Mouse (Mus musculus) heart, embryonic 13.5 days (tissue): ENCODE results near the gene Ints13. TPM values are rescaled to one million over a fixed set of nuclear protein-coding genes. Genes with fewer than 3 reads are reported as not detected.
A peak's percentile ranks its signal among the peaks of the same experiment; 100 is the strongest.

Experiments
- ATAC-seq: fragments of 200-750 bp; cut with Nextera tagmentation; 2 replicates; pipeline ENCODE4 v1.8.0; 2017; ENCODE audit warnings: moderate TSS enrichment; ENCODE audit not compliant: insufficient number of reproducible peaks, low FRiP score, low TSS enrichment; ENCODE audit errors: extremely low read depth
- H3K27ac ChIP-seq: fragments of 300-500 bp; sonication (generic); replicated peaks from 2 replicates; pipeline ENCODE4 v1.5.1; 2015; ENCODE audit warnings: moderate library complexity, mild to moderate bottlenecking, inconsistent platforms
- H3K27me3 ChIP-seq: fragments of 300-500 bp; sonication (generic); replicated peaks from 2 replicates; pipeline ENCODE4 v1.6.1; 2015; ENCODE audit warnings: mild to moderate bottlenecking, inconsistent platforms
- H3K36me3 ChIP-seq: fragments of 300-500 bp; sonication (generic); 2 replicates; pipeline ENCODE4 v1.6.1; 2015; ENCODE audit warnings: mild to moderate bottlenecking, inconsistent platforms
- H3K4me1 ChIP-seq: fragments of 300-500 bp; sonication (generic); 2 replicates; pipeline ENCODE4 v1.6.1; 2015; ENCODE audit warnings: inconsistent platforms
- H3K4me2 ChIP-seq: fragments of 300-500 bp; sonication (generic); 2 replicates; pipeline ENCODE4 v1.6.1; 2015; ENCODE audit warnings: inconsistent platforms, mild to moderate bottlenecking, moderate library complexity
- H3K4me3 ChIP-seq: fragments of 300-500 bp; sonication (generic); 2 replicates; pipeline ENCODE4 v1.5.1; 2015; ENCODE audit warnings: moderate library complexity, mild to moderate bottlenecking, inconsistent platforms
- H3K9ac ChIP-seq: fragments of 300-500 bp; sonication (generic); 2 replicates; pipeline ENCODE4 v1.6.1; 2015; ENCODE audit warnings: inconsistent platforms, mild to moderate bottlenecking, moderate library complexity
- H3K9me3 ChIP-seq: fragments of 300-500 bp; sonication (generic); 2 replicates; pipeline ENCODE4 v1.6.1; 2016; ENCODE audit warnings: inconsistent platforms
- WGBS: fragments of 180-500 bp; shearing (Covaris S2); methylation state at CpG from one replicate; pipeline ENCODE4 v1.1.7; 2015; ENCODE audit warnings: mixed read lengths; 5-methylcytosine and 5-hydroxymethylcytosine counted together
- polyA plus RNA-seq: library from polyadenylated mRNA; unstranded; fragments of >200 nt; fragmentation: Nextera tagmentation; extraction: Ambion mirVana; gene quantifications from 2 replicates; pipeline ENCODE4 v1.2.1, GENCODE M21; 2015

The Ints13 gene
- polyA plus RNA-seq, 1 experiment from 2014 or later = 43.4 TPM

DNA sequence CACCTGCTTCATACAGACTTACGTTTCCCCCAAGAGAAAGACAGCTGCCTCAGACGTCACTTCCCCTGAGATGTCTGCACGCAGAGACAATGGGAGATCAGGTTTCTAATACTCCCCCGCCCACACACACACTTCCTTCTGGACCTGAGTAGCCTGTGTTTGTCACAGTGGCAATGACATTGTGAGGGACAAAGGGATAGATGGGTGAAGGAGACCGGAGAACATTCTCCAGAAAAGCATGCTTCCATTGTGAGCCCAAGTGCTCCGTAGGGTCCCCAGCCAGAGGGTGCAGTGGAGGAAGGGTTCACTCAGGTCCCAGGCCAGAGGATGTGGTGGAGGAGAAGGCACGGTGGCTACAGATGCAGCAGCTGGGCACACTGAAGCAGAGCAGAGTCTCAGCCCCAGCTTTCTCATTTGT, 63.1 kb downstream of the Ints13 start:
- Histone ChIP-seq H3K27ac (peak overlapping the region; percentile 53; the same call in 1 of the 2 replicates), H3K4me1 (peaks cover 37% of the 10 kb centered on the region), H3K4me3 (no peak overlapping the region), H3K4me2 (no peak overlapping the region), H3K36me3 (no peaks in the 10 kb centered on the region), H3K9me3 (no peaks in the 10 kb centered on the region), H3K9ac (peak overlapping the region; percentile 24; the same call in 1 of the 2 replicates), H3K27me3 (no peaks in the 10 kb centered on the region)
- 0 out of 2 replicates have a peak, but pooled peaks have one; percentile 45 for ATAC-seq
- WGBS = 35% methylated on average over 7 of the region's 7 CpGs

DNA sequence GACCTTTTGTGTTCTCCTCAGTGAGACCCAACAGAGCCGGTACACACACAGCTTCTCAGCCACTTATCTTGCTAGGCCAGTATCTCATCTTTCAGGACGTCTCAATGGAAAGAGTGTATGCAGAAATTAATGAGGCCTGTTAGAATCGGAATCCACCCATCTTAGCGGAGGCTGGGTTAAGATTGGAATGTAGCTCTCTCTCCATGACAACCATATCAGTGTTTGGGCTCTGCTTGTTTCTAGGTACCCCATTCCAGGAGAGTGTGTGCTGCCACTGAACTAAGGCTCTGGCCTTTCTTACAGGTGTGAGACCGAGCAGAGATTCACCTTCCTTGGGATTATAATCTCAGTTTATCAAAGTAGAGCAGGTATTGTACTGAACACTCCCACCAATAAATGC, 63.7 kb downstream of the Ints13 start:
- 16% methylated on average over 5 of the region's 5 CpGs for WGBS
- no peak for ATAC-seq
- no peaks in the 10 kb centered on the region for H3K36me3 ChIP-seq
- H3K4me3 ChIP-seq = no peak overlapping the region
- peak overlapping the region; percentile 53; the same call in 1 of the 2 replicates for H3K27ac ChIP-seq
- no peak overlapping the region for H3K9ac ChIP-seq
- no peaks in the 10 kb centered on the region for H3K9me3 ChIP-seq
- H3K4me2 ChIP-seq = no peak overlapping the region
- H3K27me3 ChIP-seq = no peaks in the 10 kb centered on the region
- peaks cover 37% of the 10 kb centered on the region for H3K4me1 ChIP-seq

DNA sequence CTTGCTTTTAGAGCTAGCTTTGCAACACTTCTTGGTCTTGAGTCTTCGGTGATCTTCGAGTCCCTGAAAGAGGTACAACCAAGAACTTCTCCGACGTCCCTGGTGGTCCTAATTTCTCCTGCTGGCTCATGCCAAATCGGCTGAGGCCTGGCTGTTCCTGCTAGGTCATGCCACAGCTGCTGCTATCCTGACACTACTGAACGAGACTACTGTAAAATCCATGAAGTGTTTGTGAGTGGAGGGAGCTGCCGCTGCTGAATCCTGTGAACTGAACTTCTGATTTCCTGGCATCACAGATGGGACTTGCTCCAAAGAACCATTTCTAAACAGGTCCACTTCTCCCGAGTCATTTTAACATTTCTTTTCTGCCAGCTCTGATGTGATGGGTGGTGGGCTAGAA, 64.3 kb downstream of the Ints13 start:
- Histone ChIP-seq H3K4me2 (no peak overlapping the region), H3K36me3 (no peaks in the 10 kb centered on the region), H3K27me3 (no peaks in the 10 kb centered on the region), H3K27ac (peak overlapping the region; percentile 53), H3K9me3 (no peaks in the 10 kb centered on the region), H3K9ac (no peak overlapping the region), H3K4me3 (no peak overlapping the region), H3K4me1 (peaks cover 37% of the 10 kb centered on the region)
- WGBS = 60% methylated on average over 8 of the region's 8 CpGs
- ATAC-seq = no peak

DNA sequence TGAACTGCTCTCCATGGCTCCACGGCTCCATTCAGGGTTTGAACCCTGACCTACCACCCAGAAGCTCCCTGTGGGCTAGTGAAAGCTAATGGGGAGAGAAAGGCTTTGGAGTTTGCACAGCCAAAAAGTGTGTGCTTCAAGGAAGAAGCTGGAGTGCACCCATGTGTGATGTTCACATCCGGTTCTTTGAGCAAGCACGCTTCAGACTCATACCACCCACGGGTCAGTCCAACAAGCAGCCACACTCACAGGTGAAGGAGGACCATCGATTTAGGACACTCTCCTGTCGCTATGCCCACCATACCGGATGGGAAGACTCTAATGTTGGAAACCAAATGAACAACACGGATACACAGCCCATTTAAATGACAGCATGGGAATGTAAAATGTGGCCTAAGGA, 66.1 kb downstream of the Ints13 start:
- Histone ChIP-seq H3K4me3 (no peak overlapping the region), H3K9ac (no peak overlapping the region), H3K9me3 (no peaks in the 10 kb centered on the region), H3K4me2 (no peak overlapping the region), H3K27me3 (no peaks in the 10 kb centered on the region), H3K27ac (no peak overlapping the region), H3K4me1 (peaks cover 37% of the 10 kb centered on the region), H3K36me3 (no peaks in the 10 kb centered on the region)
- WGBS = 85% methylated on average over 8 of the region's 8 CpGs
- no peak for ATAC-seq

DNA sequence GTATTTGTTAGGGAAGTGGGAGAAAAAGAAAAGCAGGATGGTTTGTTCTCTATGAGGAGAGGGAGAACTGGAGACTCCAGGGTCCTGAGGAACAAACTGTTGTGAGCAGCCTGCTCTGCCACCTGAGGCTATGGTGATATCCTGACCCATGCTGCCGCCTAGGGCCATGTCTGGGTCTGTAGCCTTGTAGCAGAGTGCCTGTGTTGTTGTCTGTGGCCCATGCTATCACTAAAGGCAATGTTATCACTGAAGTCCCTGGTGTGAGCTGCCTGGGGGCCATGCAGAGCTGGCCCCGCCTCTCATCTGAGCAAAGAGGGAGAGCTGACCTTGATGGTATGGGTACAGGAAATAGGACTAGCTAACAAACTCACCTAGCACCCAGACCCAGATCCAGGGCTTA, 67.7 kb downstream of the Ints13 start:
- H3K9me3 ChIP-seq = no peaks in the 10 kb centered on the region
- no peak for ATAC-seq
- peaks cover 35% of the 10 kb centered on the region for H3K4me1 ChIP-seq
- H3K27me3 ChIP-seq = no peaks in the 10 kb centered on the region
- no peaks in the 10 kb centered on the region for H3K36me3 ChIP-seq
- no peak overlapping the region for H3K4me2 ChIP-seq
- 54% methylated on average over 2 of the region's 2 CpGs for WGBS
- H3K9ac ChIP-seq = no peak overlapping the region
- H3K4me3 ChIP-seq = no peak overlapping the region
- H3K27ac ChIP-seq = no peak overlapping the region

DNA sequence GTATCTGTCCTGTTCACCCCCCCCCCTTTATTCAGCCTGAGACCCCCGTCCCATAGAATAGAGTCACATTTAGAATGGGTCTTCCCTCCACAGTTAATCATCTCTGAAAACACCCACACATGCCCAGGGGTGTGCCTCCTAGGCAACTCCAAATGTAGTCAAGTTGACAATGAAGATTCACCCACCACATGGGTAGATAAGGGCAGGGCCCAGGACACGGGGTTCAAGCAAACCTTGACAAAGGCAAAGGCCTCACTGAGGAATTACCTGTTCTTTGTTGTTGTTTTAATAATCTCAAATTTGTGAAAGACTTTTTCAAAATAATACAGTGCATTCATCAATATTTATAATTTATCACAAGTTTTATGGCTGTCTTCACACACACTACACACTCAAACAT, 73.2 kb downstream of the Ints13 start:
- Histone ChIP-seq H3K36me3 (no peaks in the 10 kb centered on the region), H3K9me3 (no peaks in the 10 kb centered on the region), H3K9ac (no peak overlapping the region), H3K4me1 (peaks cover 28% of the 10 kb centered on the region), H3K4me3 (no peak overlapping the region), H3K27ac (no peak overlapping the region), H3K4me2 (no peak overlapping the region), H3K27me3 (no peaks in the 10 kb centered on the region; the same call in 1 of the 2 replicates)
- no peak for ATAC-seq
- WGBS = 67% methylated on average over 2 of the region's 2 CpGs

DNA sequence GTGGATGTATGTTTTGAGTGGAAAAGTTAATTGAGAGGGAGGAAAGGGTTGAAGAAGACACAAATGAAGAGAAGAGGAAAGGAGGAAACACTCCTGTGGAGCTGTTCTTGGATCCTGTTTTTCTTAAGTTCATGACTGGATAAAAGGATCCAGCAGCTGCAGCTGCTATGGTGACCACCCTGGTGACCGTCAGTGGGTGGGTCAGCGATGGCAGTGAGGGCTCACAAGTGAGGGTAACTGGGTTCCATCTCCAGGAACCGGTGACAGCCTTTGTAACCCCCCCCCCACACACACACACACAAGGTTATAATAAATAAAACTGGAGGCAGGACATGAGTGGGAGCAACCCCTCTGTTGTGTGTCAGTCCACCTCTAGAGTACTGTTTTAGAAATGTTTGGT, 74.8 kb downstream of the Ints13 start:
- Histone ChIP-seq H3K27ac (peak overlapping the region; percentile 94), H3K4me2 (peak overlapping the region; percentile 94), H3K4me3 (peak overlapping the region; percentile 81), H3K9ac (peak overlapping the region; percentile 91), H3K36me3 (no peaks in the 10 kb centered on the region), H3K9me3 (no peaks in the 10 kb centered on the region), H3K4me1 (peaks cover 41% of the 10 kb centered on the region), H3K27me3 (no peaks in the 10 kb centered on the region; the same call in 1 of the 2 replicates)
- ATAC-seq = no peak
- 38% methylated on average over 3 of the region's 3 CpGs for WGBS

DNA sequence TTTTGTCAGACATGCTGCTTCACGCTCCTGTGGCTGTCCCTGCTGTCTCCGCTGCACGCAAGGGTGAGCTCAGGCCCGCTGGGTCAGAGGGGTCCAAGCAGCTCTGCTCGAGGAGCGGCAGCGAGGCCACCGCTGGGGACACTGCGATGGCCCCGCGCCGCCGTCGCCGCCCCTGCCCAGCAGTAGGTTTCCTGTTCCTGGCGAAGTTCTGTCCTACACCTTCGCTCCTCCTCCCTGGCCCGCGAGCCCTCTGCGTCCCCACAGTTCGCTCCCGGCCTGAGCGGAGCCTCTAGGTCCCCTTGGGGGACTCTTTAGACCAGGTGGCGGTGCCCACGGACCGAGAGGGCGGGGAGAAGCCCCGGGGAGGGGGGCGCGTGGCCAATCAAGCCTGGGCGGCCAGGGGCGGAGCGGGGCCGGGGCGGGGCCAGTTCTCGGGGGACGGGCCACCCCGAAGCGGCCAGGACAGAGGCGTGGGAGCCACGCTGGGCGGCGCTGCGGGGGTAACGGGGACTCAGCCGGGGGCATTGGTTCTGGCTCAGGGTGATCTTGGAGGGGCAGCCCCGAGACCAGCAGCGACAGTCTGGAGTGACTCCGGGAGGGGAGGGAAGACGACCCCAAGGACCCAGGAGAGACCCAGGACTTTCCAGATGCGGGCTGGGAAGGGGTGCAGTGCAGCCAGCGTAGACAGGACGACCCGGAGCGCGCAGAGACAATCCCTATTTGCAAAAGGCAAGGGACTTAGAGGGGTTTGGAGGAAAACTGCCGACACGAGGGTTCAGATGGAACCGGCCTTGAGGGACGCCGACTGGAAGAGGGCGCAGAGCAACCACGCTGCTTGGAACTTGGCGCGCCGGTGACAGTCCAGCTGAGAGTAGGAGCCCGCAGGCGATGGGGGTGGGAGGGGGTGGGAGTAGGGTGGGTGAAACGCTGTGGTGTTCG, 75.5 kb downstream of the Ints13 start, which contains the start of gene Itpr2:
Gene Itpr2, minus strand, starts transcription at position 358 of the 939 bp plus-strand sequence.
- peaks cover 47% of the 10 kb centered on the region for H3K4me1 ChIP-seq
- H3K27me3 ChIP-seq = no peaks in the 10 kb centered on the region; the same call in 1 of the 2 replicates
- no peaks in the 10 kb centered on the region for H3K9me3 ChIP-seq
- peak within 1 kb of the TSS; percentile 81 for H3K4me3 ChIP-seq
- peak within 1 kb of the TSS; percentile 91 for H3K9ac ChIP-seq
- peak within 1 kb of the TSS; percentile 94 for H3K27ac ChIP-seq
- no peaks in the 10 kb centered on the region for H3K36me3 ChIP-seq
- H3K4me2 ChIP-seq = peak within 1 kb of the TSS; percentile 94
- ATAC-seq = peak; percentile 92
- 1% methylated on average over 70 of the region's 70 CpGs for WGBS

DNA sequence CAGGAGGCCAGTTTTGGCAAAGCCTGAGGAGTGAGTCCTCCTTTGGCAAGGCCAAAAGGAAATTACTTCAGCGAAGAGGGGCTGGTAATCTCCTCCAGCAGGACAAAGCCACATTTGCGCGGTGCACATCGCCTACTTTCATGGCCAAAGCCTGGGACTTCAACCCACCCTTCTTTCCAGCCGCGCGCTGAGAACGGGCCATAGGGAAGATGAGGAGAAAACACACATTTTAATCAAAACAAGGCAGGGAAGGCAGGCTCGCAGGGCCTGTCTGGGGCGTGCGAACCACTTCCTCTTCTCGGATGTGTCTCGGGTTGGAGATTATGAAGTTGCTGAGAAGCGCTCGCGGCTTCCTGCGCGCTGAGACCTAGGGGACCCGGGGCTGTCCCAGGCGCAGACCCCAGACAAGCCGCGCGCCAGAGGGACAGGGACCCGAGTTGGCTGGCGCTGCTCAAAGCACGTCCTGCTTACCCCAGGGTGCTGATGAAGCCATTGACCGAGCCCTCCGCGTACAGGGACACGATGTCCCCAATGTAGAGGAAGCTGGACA, 76.2 kb downstream of the Ints13 start:
- Histone ChIP-seq H3K27ac (peak overlapping the region; percentile 94), H3K27me3 (no peaks in the 10 kb centered on the region; the same call in 1 of the 2 replicates), H3K4me3 (peak overlapping the region; percentile 81), H3K9me3 (no peaks in the 10 kb centered on the region), H3K4me2 (peak overlapping the region; percentile 94), H3K36me3 (no peaks in the 10 kb centered on the region), H3K9ac (peak overlapping the region; percentile 91), H3K4me1 (peaks cover 47% of the 10 kb centered on the region)
- WGBS = under 1% methylated on average over 30 of the region's 30 CpGs
- peak; percentile 7; the same call in 1 of the 2 replicates for ATAC-seq

DNA sequence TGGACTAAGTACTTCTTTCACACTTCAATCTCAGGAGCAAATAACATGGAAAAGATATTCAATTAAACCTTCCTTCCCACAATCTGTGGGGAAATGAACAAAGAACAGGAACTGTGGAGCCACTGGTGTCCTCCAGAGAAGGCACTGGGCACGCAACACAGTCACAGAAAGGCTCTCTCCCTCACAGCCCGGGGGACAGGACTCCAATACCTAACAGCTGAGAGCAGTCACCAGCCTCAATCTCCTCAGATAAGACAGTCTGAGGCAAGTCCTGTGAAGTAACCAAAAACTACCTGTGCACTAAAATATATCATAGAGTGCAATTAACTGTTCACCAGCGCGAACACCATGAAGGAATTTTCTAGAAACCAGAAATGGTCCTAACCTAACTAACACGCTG, 76.9 kb downstream of the Ints13 start:
- Histone ChIP-seq H3K27ac (peak overlapping the region; percentile 94), H3K4me3 (peak overlapping the region; percentile 81), H3K9ac (peak overlapping the region; percentile 91), H3K4me1 (peaks cover 47% of the 10 kb centered on the region), H3K9me3 (no peaks in the 10 kb centered on the region), H3K36me3 (no peaks in the 10 kb centered on the region), H3K4me2 (peak overlapping the region; percentile 94), H3K27me3 (no peaks in the 10 kb centered on the region; the same call in 1 of the 2 replicates)
- no peak for ATAC-seq
- WGBS = 53% methylated on average over 5 of the region's 5 CpGs

DNA sequence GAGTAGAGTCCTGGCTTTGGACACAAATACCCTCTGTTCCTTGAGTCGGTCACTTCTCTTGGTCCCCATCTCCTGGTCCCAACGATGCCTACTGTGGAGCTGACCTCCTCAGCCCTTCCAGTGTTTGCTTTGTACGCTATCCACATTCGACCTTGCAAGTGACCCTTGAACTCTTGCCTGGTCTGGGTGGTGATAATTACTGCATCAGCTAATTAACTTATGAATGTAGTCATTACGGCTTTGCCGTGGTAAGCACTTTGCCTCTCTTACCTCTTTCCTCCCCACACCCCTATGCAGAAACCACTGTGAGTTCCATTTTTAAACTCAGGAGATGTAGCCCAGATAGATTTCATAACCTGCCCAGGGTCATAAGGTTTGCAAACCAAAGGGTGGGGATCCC, 77.4 kb downstream of the Ints13 start:
- Histone ChIP-seq H3K9ac (peak overlapping the region; percentile 91), H3K4me2 (peak overlapping the region; percentile 94), H3K4me1 (peaks cover 47% of the 10 kb centered on the region), H3K4me3 (peak overlapping the region; percentile 81), H3K27me3 (no peaks in the 10 kb centered on the region; the same call in 1 of the 2 replicates), H3K9me3 (no peaks in the 10 kb centered on the region), H3K36me3 (no peaks in the 10 kb centered on the region), H3K27ac (peak overlapping the region; percentile 94)
- WGBS = 57% methylated on average over 6 of the region's 6 CpGs
- no peak for ATAC-seq
